Mouse (Mus musculus) forebrain, embryonic 15.5 days (tissue): ENCODE results near the gene Map7. TPM values are rescaled to one million over a fixed set of nuclear protein-coding genes. Genes with fewer than 3 reads are reported as not detected.

ENCODE experiments used
- ATAC-seq: fragments of 200-750 bp; cut with Nextera tagmentation; replicated peaks from 2 replicates; pipeline ENCODE4 v1.8.0; 2017; ENCODE audit warnings: mild to moderate bottlenecking, moderate TSS enrichment, moderate library complexity
- H3K27ac ChIP-seq: fragments of 300-500 bp; sonication (generic); replicated peaks from 2 replicates; pipeline ENCODE4 v1.5.1; 2015; ENCODE audit warnings: mild to moderate bottlenecking, inconsistent platforms
- H3K27me3 ChIP-seq: fragments of 300-500 bp; sonication (generic); 2 replicates; pipeline ENCODE4 v1.6.1; 2015; ENCODE audit warnings: inconsistent platforms
- H3K36me3 ChIP-seq: fragments of 300-500 bp; sonication (generic); 2 replicates; pipeline ENCODE4 v1.6.1; 2015; ENCODE audit warnings: mild to moderate bottlenecking, inconsistent platforms
- H3K4me1 ChIP-seq: fragments of 300-500 bp; sonication (generic); 2 replicates; pipeline ENCODE4 v1.6.1; 2015; ENCODE audit warnings: inconsistent platforms
- H3K4me2 ChIP-seq: fragments of 300-500 bp; sonication (generic); replicated peaks from 2 replicates; pipeline ENCODE4 v1.6.1; 2015; ENCODE audit warnings: mild to moderate bottlenecking, inconsistent platforms
- H3K4me3 ChIP-seq: fragments of 300-500 bp; sonication (generic); 2 replicates; pipeline ENCODE4 v1.5.1; 2015; ENCODE audit warnings: mild to moderate bottlenecking, inconsistent platforms
- H3K9ac ChIP-seq: fragments of 300-500 bp; sonication (generic); replicated peaks from 2 replicates; pipeline ENCODE4 v1.6.1; 2015; ENCODE audit warnings: mild to moderate bottlenecking, inconsistent platforms
- H3K9me3 ChIP-seq: fragments of 300-500 bp; sonication (generic); 2 replicates; pipeline ENCODE4 v1.6.1; 2016; ENCODE audit warnings: inconsistent platforms
- whole genome bisulfite sequencing: fragments of 180-500 bp; shearing (Covaris S2); methylation state at CpG from one replicate; pipeline ENCODE4 v1.1.7; 2015; ENCODE audit warnings: mixed read lengths; 5-methylcytosine and 5-hydroxymethylcytosine counted together
- polyA plus RNA-seq: library from polyadenylated mRNA; unstranded; fragments of >200 nt; fragmentation: Nextera tagmentation; extraction: Ambion mirVana; gene quantifications from 2 replicates; pipeline ENCODE4 v1.2.1, GENCODE M21; 2015

The Map7 gene
- polyA plus RNA-seq, 1 experiment from 2014 or later: 4.7 TPM

- no peaks in the 10 kb centered on the region for H3K9me3 ChIP-seq
- no peak overlapping the region for H3K4me3 ChIP-seq
- no peak overlapping the region for H3K27ac ChIP-seq
- no peak overlapping the region for H3K9ac ChIP-seq
- H3K4me1 ChIP-seq: no peaks in the 10 kb centered on the region
- no peak overlapping the region for H3K4me2 ChIP-seq
- WGBS: 75% methylated on average over 10 of the region's 10 CpGs
- no peaks in the 10 kb centered on the region for H3K36me3 ChIP-seq
- no peak for ATAC-seq
- no peaks in the 10 kb centered on the region for H3K27me3 ChIP-seq
Observed at GRCm38 (mm10) chr10:20198968-20199737, 50.9 kb downstream of the Map7 start.

- H3K4me1 ChIP-seq: 0 out of 2 replicates have a peak, but pooled peaks cover 4% of the 10 kb centered on the region
- ATAC-seq: no peak
- H3K27ac ChIP-seq: no peak overlapping the region
- H3K9ac ChIP-seq: no peak overlapping the region
- H3K4me2 ChIP-seq: no peak overlapping the region
- H3K4me3 ChIP-seq: no peak overlapping the region
- no peaks in the 10 kb centered on the region for H3K9me3 ChIP-seq
- no peaks in the 10 kb centered on the region for H3K27me3 ChIP-seq
- no peaks in the 10 kb centered on the region for H3K36me3 ChIP-seq
- WGBS: 14% methylated on average over 3 of the region's 3 CpGs
Observed at GRCm38 (mm10) chr10:20201236-20201635, 53.0 kb downstream of the Map7 start.

- no peak for ATAC-seq
- H3K4me1 ChIP-seq: 0 out of 2 replicates have a peak, but pooled peaks cover 4% of the 10 kb centered on the region
Observed at GRCm38 (mm10) chr10:20202171-20202570, 53.9 kb downstream of the Map7 start.

GRCm38 (mm10) chr10:20202818-20203217 is 54.5 kb downstream of the Map7 start:
- H3K4me1 ChIP-seq: 0 out of 2 replicates have a peak, but pooled peaks cover 4% of the 10 kb centered on the region
- no peak overlapping the region for H3K27ac ChIP-seq
- no peak overlapping the region for H3K4me3 ChIP-seq
- no peak for ATAC-seq
- no peak overlapping the region for H3K9ac ChIP-seq
- H3K4me2 ChIP-seq: no peak overlapping the region
- no peaks in the 10 kb centered on the region for H3K27me3 ChIP-seq
- WGBS: 49% methylated on average over 6 of the region's 6 CpGs
- H3K36me3 ChIP-seq: no peaks in the 10 kb centered on the region
- H3K9me3 ChIP-seq: no peaks in the 10 kb centered on the region

More at GRCm38 (mm10) chr10:20202171-20202570, 53.9 kb downstream of the Map7 start:
- Histone ChIP-seq H3K9me3 (no peaks in the 10 kb centered on the region), H3K4me3 (no peak overlapping the region), H3K27me3 (no peaks in the 10 kb centered on the region), H3K9ac (no peak overlapping the region), H3K4me2 (no peak overlapping the region), H3K27ac (no peak overlapping the region), H3K36me3 (no peaks in the 10 kb centered on the region)
- WGBS: 77% methylated on average over 9 of the region's 9 CpGs

GRCm38 (mm10) chr10:20203502-20203901 is 55.2 kb downstream of the Map7 start:
- H3K9ac ChIP-seq: no peak overlapping the region
- no peak overlapping the region for H3K4me2 ChIP-seq
- H3K4me3 ChIP-seq: no peak overlapping the region
- no peaks in the 10 kb centered on the region for H3K9me3 ChIP-seq
- H3K27me3 ChIP-seq: no peaks in the 10 kb centered on the region
- 0 out of 2 replicates have a peak, but pooled peaks cover 4% of the 10 kb centered on the region for H3K4me1 ChIP-seq
- no peak overlapping the region for H3K27ac ChIP-seq
- H3K36me3 ChIP-seq: no peaks in the 10 kb centered on the region
- WGBS: 90% methylated on average over 6 of the region's 6 CpGs
- no peak for ATAC-seq

GRCm38 (mm10) chr10:20204696-20205431 is 56.6 kb downstream of the Map7 start:
- Histone ChIP-seq H3K36me3 (no peaks in the 10 kb centered on the region), H3K4me1 (0 out of 2 replicates have a peak, but pooled peaks cover 4% of the 10 kb centered on the region), H3K9me3 (no peaks in the 10 kb centered on the region), H3K27me3 (no peaks in the 10 kb centered on the region), H3K4me2 (no peak overlapping the region), H3K27ac (no peak overlapping the region), H3K4me3 (no peak overlapping the region), H3K9ac (no peak overlapping the region)
- ATAC-seq: no peak
- WGBS: 19% methylated on average over 20 of the region's 20 CpGs

- Histone ChIP-seq H3K4me1 (0 out of 2 replicates have a peak, but pooled peaks cover 4% of the 10 kb centered on the region), H3K9me3 (no peaks in the 10 kb centered on the region), H3K4me2 (no peak overlapping the region), H3K9ac (no peak overlapping the region), H3K36me3 (no peaks in the 10 kb centered on the region), H3K27me3 (no peaks in the 10 kb centered on the region), H3K27ac (no peak overlapping the region), H3K4me3 (no peak overlapping the region)
- WGBS: 76% methylated on average over 7 of the region's 7 CpGs
- ATAC-seq: no peak
Observed at GRCm38 (mm10) chr10:20206966-20207365, 58.7 kb downstream of the Map7 start.

GRCm38 (mm10) chr10:20209609-20210341 is 61.5 kb downstream of the Map7 start:
- no peak for ATAC-seq
- WGBS: 93% methylated on average over 5 of the region's 5 CpGs
- no peaks in the 10 kb centered on the region for H3K27me3 ChIP-seq

GRCm38 (mm10) chr10:20214418-20214817 is 66.1 kb downstream of the Map7 start:
- Histone ChIP-seq H3K4me1 (no peaks in the 10 kb centered on the region), H3K9ac (no peak overlapping the region), H3K9me3 (no peaks in the 10 kb centered on the region), H3K27ac (no peak overlapping the region), H3K36me3 (no peaks in the 10 kb centered on the region), H3K4me2 (no peak overlapping the region), H3K27me3 (no peaks in the 10 kb centered on the region), H3K4me3 (no peak overlapping the region)
- WGBS: 77% methylated on average over 4 of the region's 4 CpGs
- no peak for ATAC-seq

More at GRCm38 (mm10) chr10:20209609-20210341, 61.5 kb downstream of the Map7 start:
- H3K9me3 ChIP-seq: no peaks in the 10 kb centered on the region
- 0 out of 2 replicates have a peak, but pooled peaks cover 3% of the 10 kb centered on the region for H3K4me1 ChIP-seq
- no peak overlapping the region for H3K9ac ChIP-seq
- no peak overlapping the region for H3K4me3 ChIP-seq
- no peaks in the 10 kb centered on the region for H3K36me3 ChIP-seq
- H3K4me2 ChIP-seq: no peak overlapping the region
- no peak overlapping the region for H3K27ac ChIP-seq

- 88% methylated on average over 6 of the region's 6 CpGs for WGBS
Observed at GRCm38 (mm10) chr10:20216982-20217381, 68.7 kb downstream of the Map7 start.

GRCm38 (mm10) chr10:20218866-20219265 is 70.6 kb downstream of the Map7 start:
- Histone ChIP-seq H3K27me3 (no peaks in the 10 kb centered on the region), H3K36me3 (no peaks in the 10 kb centered on the region), H3K4me2 (no peak overlapping the region), H3K4me3 (no peak overlapping the region), H3K9me3 (no peaks in the 10 kb centered on the region), H3K27ac (no peak overlapping the region), H3K9ac (no peak overlapping the region), H3K4me1 (no peaks in the 10 kb centered on the region)
- ATAC-seq: no peak
- 74% methylated on average over 4 of the region's 4 CpGs for WGBS

More at GRCm38 (mm10) chr10:20216982-20217381, 68.7 kb downstream of the Map7 start:
- H3K27ac ChIP-seq: no peak overlapping the region
- no peak overlapping the region for H3K9ac ChIP-seq
- no peaks in the 10 kb centered on the region for H3K9me3 ChIP-seq
- H3K4me1 ChIP-seq: no peaks in the 10 kb centered on the region
- H3K27me3 ChIP-seq: no peaks in the 10 kb centered on the region
- H3K36me3 ChIP-seq: no peaks in the 10 kb centered on the region
- no peak overlapping the region for H3K4me2 ChIP-seq
- no peak for ATAC-seq
- no peak overlapping the region for H3K4me3 ChIP-seq

- no peak overlapping the region for H3K4me3 ChIP-seq
- no peaks in the 10 kb centered on the region for H3K27me3 ChIP-seq
- ATAC-seq: no peak
- H3K4me1 ChIP-seq: no peaks in the 10 kb centered on the region
- H3K9me3 ChIP-seq: no peaks in the 10 kb centered on the region
- H3K36me3 ChIP-seq: no peaks in the 10 kb centered on the region
- no peak overlapping the region for H3K9ac ChIP-seq
- WGBS: 83% methylated on average over 8 of the region's 8 CpGs
- no peak overlapping the region for H3K27ac ChIP-seq
- no peak overlapping the region for H3K4me2 ChIP-seq
Observed at GRCm38 (mm10) chr10:20219538-20219937, 71.3 kb downstream of the Map7 start.
